Mouse (Mus musculus) spleen, adult 2 months (tissue): Measurements from ENCODE around the gene Sars.

ENCODE experiments used
- CTCF ChIP-seq: fragments of 200-500 bp; IDR thresholded peaks from 2 replicates; pipeline ENCODE4 v1.5.1; 2011; ENCODE audit warnings: mild to moderate bottlenecking, inconsistent platforms; ENCODE audit not compliant: insufficient read depth, insufficient read length, insufficient replicate concordance; ENCODE audit errors: extremely low read depth
- POLR2A ChIP-seq: fragments of 200-500 bp; IDR thresholded peaks from 2 replicates; pipeline ENCODE4 v1.6.1; 2011; ENCODE audit warnings: low read depth, low read length, inconsistent platforms

- TF ChIP-seq CTCF (no peak), POLR2A (no peak)
Measured at GRCm38 (mm10) chr3:108484749-108485148, 39.7 kb upstream of the Sars start.
